Mouse (Mus musculus) heart, adult 2 months (tissue): ENCODE data around the gene Skil.

ENCODE experiments used
- CTCF ChIP-seq: fragments of 200-600 bp; IDR thresholded peaks from 2 replicates; pipeline ENCODE4 v1.8.1; 2022; ENCODE audit warnings: antibody characterized with exemption, mild to moderate bottlenecking, moderate library complexity
- POLR2A ChIP-seq: fragments of 200-500 bp; IDR thresholded peaks from 2 replicates; pipeline ENCODE4 v1.6.1; 2011; ENCODE audit warnings: mild to moderate bottlenecking, low read depth, low read length, control low read depth; ENCODE audit not compliant: insufficient read depth

DNA sequence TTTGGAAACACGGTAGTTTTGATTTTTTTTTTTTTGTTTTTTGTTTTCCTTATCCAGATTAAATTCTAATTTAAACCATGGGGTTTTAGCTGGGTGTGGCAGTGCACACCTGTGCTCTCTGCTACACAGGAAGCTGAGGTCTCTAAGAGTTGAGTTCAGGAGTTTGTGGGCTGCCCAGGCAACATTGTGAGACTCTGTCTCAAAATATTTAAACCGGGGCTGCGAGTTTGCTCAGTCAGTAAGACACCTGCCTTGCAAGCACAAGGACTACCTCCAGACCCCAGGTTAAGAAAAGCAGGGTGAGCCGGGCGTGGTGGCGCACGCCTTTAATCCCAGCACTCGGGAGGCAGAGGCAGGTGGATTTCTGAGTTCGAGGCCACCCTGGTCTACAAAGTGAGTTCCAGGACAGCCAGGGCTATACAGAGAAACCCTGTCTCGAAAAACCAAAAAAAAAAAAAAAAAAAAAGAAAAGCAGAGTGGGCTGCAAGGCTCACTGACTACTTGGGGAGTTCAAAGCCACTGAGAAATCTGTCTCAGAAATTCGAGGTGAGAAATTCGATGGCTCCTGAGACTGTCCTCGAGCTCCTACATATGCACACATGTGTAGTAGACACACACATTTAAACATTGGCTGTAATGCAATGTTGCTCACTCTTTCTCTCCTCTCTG is 11.9 kb upstream of the Skil start:
- no peak for TF ChIP-seq POLR2A
- TF ChIP-seq CTCF: no peak
